Mouse (Mus musculus): Measurements from ENCODE around the gene Ptpn22.

Ptpn22 gene

GRCm38 (mm10) chr3:103927511-103927910, 67.9 kb downstream of the Ptpn22 start:
- DNase-seq, result peak; percentile 34 to 53

- DNase-seq, result peak; percentile 25 to 40
These were observed 85.4 kb downstream of the Ptpn22 start for GRCm38 (mm10) chr3:103944794-103945562.

GRCm38 (mm10) chr3:103948666-103949065, 89.1 kb downstream of the Ptpn22 start:
- DNase-seq, result no peak

GRCm38 (mm10) chr3:103960622-103961021, 101.0 kb downstream of the Ptpn22 start:
- no peak for DNase-seq
